Mouse (Mus musculus) G1E (cell line): ENCODE measurements at regions not wholly inside any gene's neighbourhood (a gene's known extent, or its start where the extent isn't known, plus 50 kb on each side); places are given as distances from the start of the nearest gene placed in this dataset.
"Not testable (repeated sequence)": the region's sequence is repeated elsewhere in the genome, so short reads cannot be mapped to it uniquely, and the experiment has no call there.

Experiments
- ATAC-seq: 2 replicates; pipeline ENCODE4 v1.8.0; 2016; ENCODE audit warnings: mild to moderate bottlenecking; ENCODE audit not compliant: insufficient number of reproducible peaks, poor library complexity, low FRiP score, severe bottlenecking; ENCODE audit errors: extremely low read depth
- DNase-seq: peaks from one replicate; pipeline ENCODE4 v3.0.0; 2012; ENCODE audit warnings: low spot score
- H3K27me3 ChIP-seq: 2 replicates; pipeline ENCODE4 v1.6.1; 2012; ENCODE audit warnings: mild to moderate bottlenecking, low read length, inconsistent platforms; ENCODE audit not compliant: insufficient read depth
- H3K36me3 ChIP-seq: replicated peaks from 2 replicates; pipeline ENCODE3; 2012; ENCODE audit warnings: mild to moderate bottlenecking, inconsistent platforms
- H3K4me1 ChIP-seq: 2 replicates; pipeline ENCODE4 v1.6.1; 2012; ENCODE audit warnings: low read depth, low read length, inconsistent platforms, mixed read lengths; ENCODE audit not compliant: insufficient read depth
- H3K4me3 ChIP-seq: 2 replicates; pipeline ENCODE4 v1.5.1; 2012; ENCODE audit warnings: low read depth, mild to moderate bottlenecking, inconsistent platforms, low read length, moderate library complexity, mixed read lengths
- H3K9me3 ChIP-seq: replicated peaks from 2 replicates; pipeline ENCODE4 v1.6.1; 2012; ENCODE audit warnings: inconsistent platforms
- CTCF ChIP-seq: IDR thresholded peaks from 2 replicates; pipeline ENCODE4 v1.5.1; 2012; ENCODE audit warnings: low read depth, low read length, inconsistent platforms, mixed read lengths
- GATA1 ChIP-seq: IDR thresholded peaks from 2 replicates; pipeline ENCODE4 v1.6.1; 2012; ENCODE audit warnings: borderline replicate concordance, low read length, inconsistent platforms, mixed read lengths
- GATA2 ChIP-seq: IDR thresholded peaks from 2 replicates; pipeline ENCODE4 v1.6.1; 2012; ENCODE audit warnings: low read depth, low read length, inconsistent platforms, borderline replicate concordance
- POLR2AphosphoS5 ChIP-seq: IDR thresholded peaks from 2 replicates; pipeline ENCODE4 v1.6.1; 2012; ENCODE audit warnings: low read depth, low read length, inconsistent platforms; ENCODE audit not compliant: insufficient replicate concordance
- TAL1 ChIP-seq: conservative IDR thresholded peaks from 2 replicates; pipeline ENCODE4 v1.6.1; 2012; ENCODE audit warnings: low read depth, low read length, inconsistent platforms, mixed read lengths

DNA sequence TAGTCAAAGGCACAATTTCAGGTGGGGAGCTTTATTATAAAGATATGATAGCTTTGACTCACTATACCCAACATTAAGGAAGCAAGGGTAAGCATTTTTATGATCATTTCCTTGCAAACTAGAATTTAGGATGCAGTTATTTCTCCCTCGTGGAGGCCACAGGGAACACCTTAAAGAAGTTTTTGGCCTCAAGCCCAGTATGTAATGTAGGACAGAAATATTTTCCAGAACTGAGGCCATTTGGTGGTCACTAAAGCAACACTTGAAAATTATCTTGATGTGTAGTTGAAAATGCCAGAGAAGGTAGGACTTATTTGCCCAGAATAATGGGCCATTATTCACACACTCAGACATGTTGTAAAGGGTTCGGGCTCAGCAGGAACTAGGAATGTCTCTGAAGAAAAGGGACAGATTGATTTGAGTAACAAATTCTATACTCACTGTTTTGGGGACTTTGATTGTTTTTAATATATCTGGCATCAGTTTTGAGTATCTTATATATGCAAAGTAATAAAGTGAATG lies 301.3 kb downstream of the Pros1 start:
- no peaks in the 10 kb centered on the region for H3K27me3 ChIP-seq
- no peaks in the 10 kb centered on the region for H3K36me3 ChIP-seq
- H3K4me3 ChIP-seq: no peak overlapping the region
- H3K4me1 ChIP-seq: no peaks in the 10 kb centered on the region
- no peak for TF ChIP-seq POLR2AphosphoS5
- TF ChIP-seq TAL1: no peak
- no peak for TF ChIP-seq GATA1
- TF ChIP-seq GATA2: no peak
- no peaks in the 10 kb centered on the region for H3K9me3 ChIP-seq
- DNase-seq (no peak), ATAC-seq (no peak)

DNA sequence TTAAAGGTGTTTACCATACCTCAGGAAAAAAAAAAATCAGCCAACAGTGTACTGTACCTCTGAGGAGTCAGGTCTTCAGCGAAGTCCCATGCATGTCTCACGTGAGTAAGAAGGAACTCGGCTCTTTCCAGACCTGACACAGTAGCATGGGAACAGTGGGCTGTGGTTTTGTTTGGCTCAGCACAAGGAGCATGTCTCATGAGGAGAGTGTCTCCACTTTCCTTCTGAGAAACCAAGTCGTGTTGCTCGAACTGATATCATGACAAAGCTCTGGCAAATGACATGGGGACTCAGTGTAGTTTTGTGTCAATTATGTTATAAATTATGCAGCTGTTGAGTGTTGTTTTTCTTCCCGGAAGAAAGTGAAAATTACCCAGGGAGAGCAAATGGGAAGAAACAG lies 316.0 kb downstream of the Pros1 start:
- Histone ChIP-seq H3K36me3 (no peaks in the 10 kb centered on the region), H3K4me3 (no peak overlapping the region), H3K9me3 (no peaks in the 10 kb centered on the region), H3K27me3 (no peaks in the 10 kb centered on the region), H3K4me1 (no peaks in the 10 kb centered on the region)
- no peak for DNase-seq
- no peak for ATAC-seq
- no peak for TF ChIP-seq GATA1
- no peak for TF ChIP-seq GATA2
- TF ChIP-seq POLR2AphosphoS5: no peak
- TF ChIP-seq CTCF: no peak
- TF ChIP-seq TAL1: no peak

DNA sequence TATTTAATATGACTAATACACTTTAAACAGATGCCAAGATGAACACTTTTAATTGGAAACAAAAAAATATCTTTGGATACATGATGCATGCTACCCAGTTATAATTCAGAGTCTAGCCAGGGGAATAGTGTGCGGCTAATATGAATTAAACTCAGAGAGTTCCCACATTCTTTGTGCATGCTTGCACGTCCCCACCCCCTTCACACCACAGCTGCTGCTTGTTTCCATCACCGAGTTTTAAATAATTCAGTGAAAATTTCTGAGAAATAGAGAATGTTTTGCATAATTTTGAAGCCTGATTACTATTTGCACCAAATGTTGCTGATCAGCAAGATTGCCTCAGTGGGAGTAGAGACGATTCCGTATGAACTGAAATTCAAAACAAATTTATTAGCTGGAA lies 325.1 kb downstream of the Pros1 start:
- DNase-seq (no peak), ATAC-seq (no peak)
- Histone ChIP-seq H3K36me3 (no peaks in the 10 kb centered on the region), H3K4me3 (no peak overlapping the region), H3K9me3 (no peaks in the 10 kb centered on the region), H3K4me1 (no peaks in the 10 kb centered on the region), H3K27me3 (no peaks in the 10 kb centered on the region)
- TF ChIP-seq CTCF: no peak
- no peak for TF ChIP-seq GATA2
- no peak for TF ChIP-seq POLR2AphosphoS5
- TF ChIP-seq GATA1: no peak
- no peak for TF ChIP-seq TAL1

DNA sequence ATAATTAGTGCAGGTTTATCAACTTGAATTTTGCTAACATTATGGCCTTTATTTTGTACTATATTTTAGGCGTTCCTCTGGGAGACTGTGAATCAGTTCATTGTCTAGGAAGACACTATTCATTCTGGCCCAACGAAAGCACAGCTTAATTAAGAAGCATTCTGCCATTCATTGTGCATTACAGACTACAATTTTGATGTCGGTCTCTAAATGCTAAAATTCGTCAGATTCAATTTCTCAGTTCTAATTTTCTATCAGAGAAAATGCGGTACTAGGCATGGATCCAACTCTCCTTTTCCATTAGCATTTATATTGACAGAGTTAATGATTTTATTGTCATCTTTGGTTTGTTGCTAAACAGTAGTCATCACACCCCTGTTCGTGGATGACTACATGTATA lies 337.1 kb downstream of the Pros1 start:
- H3K36me3 ChIP-seq: no peaks in the 10 kb centered on the region
- DNase-seq: no peak
- no peak for ATAC-seq

DNA sequence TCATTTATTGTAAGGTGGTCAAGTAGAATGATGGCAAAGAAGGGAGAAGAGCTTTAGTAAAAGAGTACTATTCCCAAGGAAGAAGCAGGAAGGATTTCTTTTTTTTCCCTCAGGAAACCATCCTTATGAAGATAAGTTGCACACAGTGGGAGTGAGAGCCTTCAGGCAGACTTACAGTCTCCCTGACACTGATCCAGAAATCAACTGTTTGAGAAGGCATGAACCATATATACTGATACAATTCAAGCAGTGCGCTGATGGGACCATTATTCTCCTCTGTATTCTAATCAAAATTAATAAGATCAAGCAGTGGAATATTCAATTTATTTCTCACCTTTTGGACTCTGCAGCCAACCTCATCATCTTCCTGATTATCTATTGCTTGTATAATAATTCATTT lies 337.5 kb downstream of the Pros1 start:
- Histone ChIP-seq H3K9me3 (no peaks in the 10 kb centered on the region), H3K4me3 (no peak overlapping the region), H3K27me3 (no peaks in the 10 kb centered on the region), H3K36me3 (no peaks in the 10 kb centered on the region), H3K4me1 (no peaks in the 10 kb centered on the region)
- DNase-seq (no peak), ATAC-seq (no peak)
- TF ChIP-seq CTCF (no peak), POLR2AphosphoS5 (no peak), GATA1 (no peak), GATA2 (no peak), TAL1 (no peak)

More for the DNA sequence above, 337.1 kb downstream of the Pros1 start:
- Histone ChIP-seq H3K4me3 (no peak overlapping the region), H3K27me3 (no peaks in the 10 kb centered on the region), H3K4me1 (no peaks in the 10 kb centered on the region), H3K9me3 (no peaks in the 10 kb centered on the region)
- TF ChIP-seq CTCF: no peak
- no peak for TF ChIP-seq GATA2
- TF ChIP-seq GATA1: no peak
- TF ChIP-seq POLR2AphosphoS5: no peak
- TF ChIP-seq TAL1: no peak

DNA sequence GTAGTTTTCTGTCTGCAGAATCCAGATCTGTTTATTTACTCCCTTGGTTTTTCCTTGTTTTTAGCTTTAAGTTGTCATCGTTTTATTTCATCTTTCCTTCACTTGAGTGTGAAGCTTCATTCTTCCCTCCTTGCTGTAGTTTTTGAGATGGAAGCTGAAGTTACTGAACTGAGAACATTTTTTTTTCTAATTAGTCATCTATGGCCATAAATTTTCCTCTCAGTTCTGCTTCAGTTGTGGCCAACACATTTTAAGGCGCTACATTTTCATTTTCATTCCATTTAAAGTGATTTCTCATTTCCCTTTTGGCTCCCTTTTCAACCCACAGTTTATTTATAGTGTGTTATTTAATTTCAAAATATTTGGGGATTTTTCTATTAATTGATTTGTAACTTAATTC lies 340.5 kb downstream of the Pros1 start:
- DNase-seq: no peak

DNA sequence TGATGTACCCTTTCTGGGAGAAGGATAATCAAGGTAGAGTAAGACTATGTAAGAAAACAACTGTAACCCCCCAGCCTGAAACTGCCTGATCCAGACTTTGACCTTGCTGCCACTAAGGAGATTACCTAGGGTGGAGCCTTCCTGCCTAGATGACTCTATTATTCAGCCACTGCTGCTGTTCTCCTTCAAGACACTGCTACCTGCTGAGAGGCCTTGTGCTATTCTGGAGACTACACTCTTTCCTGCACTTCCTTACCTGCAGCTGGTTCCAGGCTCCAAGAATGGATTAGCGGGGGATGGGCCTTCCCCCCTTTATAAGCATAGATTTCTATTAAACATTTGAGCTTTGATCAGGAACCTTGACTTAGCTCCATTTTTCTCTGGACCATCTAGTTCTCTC lies 359.4 kb downstream of the Pros1 start:
- not testable (repeated sequence) for ATAC-seq, H3K4me1 ChIP-seq, H3K4me3 ChIP-seq, H3K36me3 ChIP-seq, H3K9me3 ChIP-seq, DNase-seq, H3K27me3 ChIP-seq

More for the DNA sequence above, 340.5 kb downstream of the Pros1 start:
- no peak for ATAC-seq
- Histone ChIP-seq H3K36me3 (no peaks in the 10 kb centered on the region), H3K27me3 (no peaks in the 10 kb centered on the region), H3K9me3 (no peaks in the 10 kb centered on the region), H3K4me3 (no peak overlapping the region), H3K4me1 (no peaks in the 10 kb centered on the region)
- TF ChIP-seq TAL1 (no peak), GATA1 (no peak), CTCF (no peak)
